Mouse (Mus musculus): ENCODE results near the gene Kcnh4. TPM values are rescaled to one million over a fixed set of nuclear protein-coding genes. Genes with fewer than 3 reads are reported as not detected.

Kcnh4 gene
- under 1 TPM; 0.61 to 0.86 TPM for polyA plus RNA-seq (2017; shearing (Covaris generic))

DNA sequence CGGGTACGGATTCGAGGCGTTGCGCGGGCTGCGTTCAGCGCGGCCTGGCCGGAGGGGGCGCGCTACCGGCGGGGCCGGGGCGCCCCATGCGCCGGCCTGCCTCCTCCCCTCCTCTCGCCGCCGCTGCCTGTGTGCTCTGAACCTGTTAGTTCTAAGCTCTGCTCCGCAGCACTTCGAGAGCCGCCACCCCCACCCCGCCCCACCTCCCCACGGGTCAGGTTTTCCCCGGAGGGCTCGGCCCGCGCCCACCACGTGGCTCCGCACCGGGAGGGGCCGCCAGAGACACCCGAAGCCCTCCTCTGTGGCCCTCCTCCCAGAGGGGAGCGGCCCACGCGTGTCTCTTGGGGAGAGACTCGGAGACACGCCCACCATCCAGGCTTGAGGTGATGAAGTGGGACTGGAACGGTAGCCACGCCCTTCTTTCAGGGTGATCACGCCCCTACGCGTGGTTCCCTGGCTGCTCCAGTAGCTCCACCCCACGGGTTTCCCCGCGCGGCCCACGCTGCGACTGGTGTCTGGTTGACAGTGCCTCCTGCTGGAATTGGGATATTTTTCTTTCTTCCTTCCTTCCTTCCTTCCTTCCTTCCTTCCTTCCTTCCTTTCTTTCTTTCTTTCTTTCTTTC is at the start of gene Kcnh4:
Gene Kcnh4, minus strand, starts transcription at position 332 of the 623 bp plus-strand sequence.

DNA sequence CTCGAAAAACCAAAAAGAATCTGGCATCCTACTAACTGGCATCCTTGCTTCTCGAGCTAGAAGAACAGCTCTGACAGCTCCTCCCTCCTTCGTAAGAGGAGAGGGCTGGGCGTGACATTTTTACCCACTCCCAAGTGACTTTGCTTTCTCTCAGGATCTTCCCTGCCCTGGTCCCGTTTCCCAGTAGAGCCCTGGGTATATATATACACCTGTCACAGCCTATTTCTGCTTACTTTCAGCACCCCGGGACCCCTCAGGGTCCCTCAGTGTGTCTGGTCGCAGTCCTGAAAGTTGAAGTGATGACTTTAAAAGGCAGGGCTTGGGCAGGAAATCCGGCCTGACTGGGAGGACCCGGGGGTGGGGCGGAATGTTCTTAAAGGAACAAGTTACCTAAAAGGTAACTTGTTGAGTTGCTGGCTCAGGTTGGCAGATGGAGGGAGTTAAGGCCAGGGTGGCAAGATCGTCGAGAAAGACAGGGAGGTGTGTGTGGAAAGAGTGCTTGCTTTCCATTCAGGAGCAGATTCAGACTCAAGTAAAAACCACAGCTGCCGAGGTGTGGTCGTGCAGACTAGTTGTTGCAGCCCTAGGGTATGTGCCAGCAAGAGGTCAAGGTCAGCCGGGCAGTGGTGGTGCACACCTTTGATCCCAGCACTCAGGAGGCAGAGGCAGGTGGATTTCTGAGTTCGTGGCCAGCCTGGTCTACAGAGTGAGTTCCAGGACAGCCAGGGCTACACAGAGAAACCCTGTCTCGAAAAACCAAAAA is 11.1 kb upstream of the Kcnh4 start, which contains the start of gene Ghdc:
Gene Ghdc, minus strand, starts transcription at position 312 of the 763 bp plus-strand sequence.

DNA sequence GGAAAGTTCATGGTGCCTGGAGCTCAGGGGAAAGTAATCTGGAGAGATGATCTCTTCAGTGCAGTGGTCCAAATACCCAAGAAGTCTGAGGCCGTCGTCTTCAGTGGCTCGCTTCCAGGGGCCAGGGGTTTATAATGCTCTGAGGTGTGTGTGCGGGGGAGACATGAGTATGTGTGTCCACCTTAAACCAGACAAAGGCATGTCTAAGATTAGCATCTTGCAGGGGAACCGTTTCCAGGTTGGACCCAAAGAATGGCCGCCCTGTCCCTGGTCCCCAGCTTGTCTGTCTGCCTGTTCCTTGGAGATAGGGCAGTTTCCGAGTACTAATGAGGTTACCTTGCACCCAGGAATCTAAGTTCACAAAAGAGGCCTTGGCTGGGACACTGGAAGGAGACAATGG is 3.1 kb upstream of the Kcnh4 start, which contains the start of gene Hcrt:
Gene Hcrt, minus strand, starts transcription at position 101 of the 400 bp plus-strand sequence.

DNA sequence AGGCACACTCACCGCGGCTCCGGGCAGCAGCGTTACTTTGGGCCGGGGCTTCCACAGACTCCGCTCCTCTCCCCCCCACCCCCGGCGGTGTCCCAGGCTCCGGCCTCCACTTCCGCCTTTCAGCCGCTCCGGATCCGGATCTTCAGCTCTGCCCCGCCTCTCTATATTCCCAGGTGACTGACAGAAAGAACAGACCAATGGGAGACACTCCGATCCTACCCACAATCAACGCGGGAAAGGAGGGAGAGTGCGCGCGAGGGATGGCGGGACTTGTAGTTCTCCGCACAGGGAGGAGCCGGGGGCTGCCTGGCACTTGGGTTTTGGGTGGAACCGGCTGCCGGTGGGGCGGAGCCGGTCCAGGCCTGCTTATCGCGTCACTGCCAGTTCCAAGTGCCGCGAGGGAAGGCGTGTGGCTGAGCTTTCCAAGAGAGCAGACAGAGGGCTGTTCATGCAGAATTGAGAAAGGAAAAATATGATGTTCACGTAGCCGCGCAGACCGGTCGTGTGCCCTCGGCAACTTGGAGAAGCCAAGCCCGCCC is 21.6 kb downstream of the Kcnh4 start, which contains the start of gene Rab5c:
Gene Rab5c, minus strand, starts transcription at position 150 of the 539 bp plus-strand sequence.

DNA sequence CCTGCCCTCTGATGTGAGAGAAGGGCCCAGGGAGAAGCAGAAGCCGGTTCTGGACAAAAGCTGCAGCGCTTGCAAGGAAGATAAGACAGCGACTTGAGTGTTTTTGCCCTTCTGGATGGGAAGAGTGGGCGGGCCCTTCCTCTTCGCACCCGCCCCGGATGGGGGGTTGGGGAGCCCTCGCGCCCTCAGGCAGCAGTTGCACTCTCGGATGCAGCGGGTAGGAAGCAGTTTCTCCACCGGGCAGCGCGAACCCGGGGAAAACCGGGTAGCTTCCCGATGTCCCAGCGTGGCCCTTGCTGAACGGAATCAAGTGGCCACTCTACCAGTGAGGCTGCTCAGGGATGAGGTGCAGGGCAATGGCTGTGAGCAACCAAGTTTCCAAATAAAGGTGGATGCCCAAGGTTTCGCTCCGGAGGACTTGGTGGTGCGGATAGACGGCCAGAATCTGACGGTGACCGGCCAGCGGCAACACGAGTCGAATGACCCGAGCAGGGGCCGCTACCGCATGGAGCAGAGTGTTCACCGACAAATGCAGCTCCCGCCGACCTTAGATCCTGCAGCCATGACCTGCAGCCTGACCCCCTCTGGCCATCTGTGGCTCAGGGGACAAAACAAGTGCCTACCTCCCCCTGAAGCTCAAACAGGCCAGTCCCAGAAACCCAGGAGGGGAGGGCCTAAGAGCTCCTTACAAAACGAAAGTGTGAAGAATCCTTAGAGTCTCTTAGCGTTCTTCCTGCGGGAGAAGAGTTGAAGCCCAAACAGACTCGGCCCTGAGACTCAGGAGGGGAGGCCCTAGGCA is 45.8 kb downstream of the Kcnh4 start, which contains the start of gene Hspb9:
Gene Hspb9, plus strand, starts transcription at position 116 of the 799 bp plus-strand sequence.

DNA sequence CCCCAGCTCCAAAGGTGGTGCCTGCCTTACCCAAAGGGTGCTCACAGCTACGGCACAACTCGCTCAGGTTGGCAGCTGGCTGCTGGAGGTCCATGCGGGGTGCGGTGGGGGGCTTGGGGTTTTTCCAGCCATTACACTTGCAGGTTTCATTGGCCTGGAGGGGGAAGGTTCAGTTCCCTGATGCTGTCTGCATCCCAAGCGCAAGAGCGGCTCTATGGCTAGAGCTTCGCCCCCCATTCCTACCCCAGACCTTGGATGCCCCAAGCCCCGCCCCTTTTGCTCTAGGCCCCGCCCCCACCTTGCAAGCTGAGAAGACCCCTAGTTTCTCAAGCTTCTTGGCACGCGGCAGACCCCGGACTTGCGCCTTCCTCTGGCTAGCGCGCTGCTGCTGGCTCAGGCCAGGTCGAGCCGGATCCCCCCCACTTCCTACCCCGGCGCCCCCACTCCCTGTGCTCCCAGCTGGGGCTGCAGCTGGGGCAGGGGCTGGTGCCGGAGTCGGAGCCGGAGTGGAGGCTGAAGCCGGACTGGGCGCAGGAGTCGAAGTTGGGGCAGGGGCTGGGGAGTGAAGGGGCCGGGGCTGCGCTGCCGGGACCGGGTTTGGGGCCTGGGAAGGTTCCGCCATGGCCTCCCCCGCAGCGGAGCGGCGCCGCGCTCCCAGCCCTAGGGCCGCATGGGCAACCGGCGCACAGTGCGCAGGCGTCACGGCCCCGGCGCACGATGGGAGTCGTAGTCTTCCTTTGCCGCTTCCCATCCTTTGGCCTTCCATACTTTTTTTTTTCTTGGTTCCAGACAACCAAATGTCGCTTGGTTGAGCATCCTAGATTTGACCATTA is 47.7 kb downstream of the Kcnh4 start, which contains the start of gene Kat2a:
Gene Kat2a, minus strand, starts transcription at position 683 of the 833 bp plus-strand sequence.

DNA sequence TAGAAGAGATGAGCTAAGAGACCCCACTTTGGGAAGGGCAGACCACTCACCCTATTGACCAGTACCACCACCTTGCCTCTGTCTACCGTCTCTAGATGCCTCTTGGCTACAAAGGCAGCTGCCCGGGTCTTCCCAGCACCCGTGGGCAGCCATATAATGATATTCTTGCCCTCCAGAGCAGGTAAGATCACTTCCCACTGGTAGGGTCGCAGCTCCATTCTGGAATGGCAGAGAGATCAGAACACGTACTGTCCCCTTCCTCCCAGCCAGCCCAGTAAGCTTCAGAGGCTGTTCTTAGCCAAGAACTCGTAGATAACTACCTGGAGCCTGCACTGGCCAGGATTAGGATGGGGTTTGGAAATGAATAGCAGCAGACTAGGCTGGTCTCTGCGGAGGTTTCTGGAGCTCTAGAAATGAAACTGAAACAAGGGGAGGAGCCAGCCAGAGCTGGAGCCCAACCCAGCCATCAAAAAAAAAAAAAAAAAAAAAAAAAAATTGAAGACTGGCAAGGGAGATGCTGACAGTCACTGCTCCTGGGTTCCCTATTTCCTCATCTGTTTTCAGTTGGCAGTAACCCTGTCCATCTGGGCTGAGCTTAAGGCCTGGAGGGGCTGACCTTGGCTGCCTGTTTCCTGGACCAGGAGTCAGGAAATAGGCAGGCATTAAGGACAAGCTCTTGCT is 55.8 kb downstream of the Kcnh4 start, which contains the start of gene Dhx58:
Gene Dhx58, minus strand, starts transcription at position 421 of the 681 bp plus-strand sequence.

DNA sequence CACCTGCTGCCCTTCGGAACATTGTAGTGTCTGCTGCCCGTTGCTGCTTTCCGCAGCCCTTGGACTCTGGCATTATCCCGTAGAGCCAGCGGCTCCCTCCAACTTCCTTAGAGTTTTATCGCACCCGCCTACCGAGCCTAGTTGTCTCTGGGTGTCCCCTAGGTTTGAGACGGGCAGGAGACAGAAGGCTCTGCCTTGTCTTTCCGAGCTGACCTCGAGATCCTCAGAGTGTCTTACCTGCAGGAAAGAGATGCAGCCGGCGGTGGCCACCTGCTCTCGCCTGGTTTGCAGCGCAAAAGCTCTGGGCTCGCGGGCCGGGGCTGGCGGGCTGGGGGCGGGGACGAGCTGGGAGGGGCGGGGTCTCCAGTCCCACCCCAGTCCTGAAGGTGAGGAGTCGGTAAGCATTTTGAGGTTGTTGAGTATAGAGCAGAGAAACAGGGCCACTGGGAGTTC is 67.6 kb downstream of the Kcnh4 start, which contains the start of gene Zfp385c:
Gene Zfp385c, minus strand, starts transcription at position 292 of the 453 bp plus-strand sequence.

Other genes with a start within 250 kb of the Kcnh4 start
- gene Acly, start 231.9 kb downstream of the Kcnh4 start, polyA plus RNA-seq (2017; shearing (Covaris generic)): 100 to 1,000 TPM; 128 to 142 TPM
- 1 to 10 TPM in 1 of 2 experiments, under 1 TPM in 1; 0.58 to 2.0 TPM for gene Ttc25, start 214.3 kb downstream of the Kcnh4 start, polyA plus RNA-seq (2017; shearing (Covaris generic))
- 100 to 1,000 TPM; 306 to 325 TPM for gene Cnp, start 185.0 kb downstream of the Kcnh4 start, polyA plus RNA-seq (2017; shearing (Covaris generic))
- gene Nkiras2, start 140.7 kb downstream of the Kcnh4 start, polyA plus RNA-seq (2017; shearing (Covaris generic)): 10 to 100 TPM; 25.2 to 36.7 TPM
- 100 to 1,000 TPM; 552 to 587 TPM for gene Dnajc7, start 139.8 kb downstream of the Kcnh4 start, polyA plus RNA-seq (2017; shearing (Covaris generic))
- gene Zfp385c, start 67.5 kb downstream of the Kcnh4 start, polyA plus RNA-seq (2017; shearing (Covaris generic)): 1 to 10 TPM in 1 of 2 experiments, under 1 TPM in 1; 0.24 to 1.2 TPM
- gene Dhx58, start 55.7 kb downstream of the Kcnh4 start, polyA plus RNA-seq (2017; shearing (Covaris generic)): 10 to 100 TPM; 13.0 to 26.1 TPM
- 10 to 100 TPM; 62.5 to 65.3 TPM for gene Kat2a, start 47.5 kb downstream of the Kcnh4 start, polyA plus RNA-seq (2017; shearing (Covaris generic))
- gene Hspb9, start 46.1 kb downstream of the Kcnh4 start, polyA plus RNA-seq (2017; shearing (Covaris generic)): under 1 TPM; 0.58 to 0.80 TPM
- gene Rab5c, start 21.7 kb downstream of the Kcnh4 start, polyA plus RNA-seq (2017; shearing (Covaris generic)): 10 to 100 TPM; 34.0 to 50.8 TPM
- gene Hcrt, start 3.0 kb upstream of the Kcnh4 start, polyA plus RNA-seq (2017; shearing (Covaris generic)): not detected
- 1 to 10 TPM; 5.0 to 6.5 TPM for gene Ghdc, start 11.0 kb upstream of the Kcnh4 start, polyA plus RNA-seq (2017; shearing (Covaris generic))
- 100 to 1,000 TPM; 119 to 160 TPM for gene Stat5b, start 90.8 kb upstream of the Kcnh4 start, polyA plus RNA-seq (2017; shearing (Covaris generic))
- gene Stat5a, start 99.4 kb upstream of the Kcnh4 start, polyA plus RNA-seq (2017; shearing (Covaris generic)): 10 to 100 TPM; 67.9 to 84.1 TPM
- gene Stat3, start 179.6 kb upstream of the Kcnh4 start, polyA plus RNA-seq (2017; shearing (Covaris generic)): 100 to 1,000 TPM; 233 to 234 TPM
- gene Cavin1, start 210.9 kb upstream of the Kcnh4 start, polyA plus RNA-seq (2017; shearing (Covaris generic)): under 1 TPM; 0.32 to 0.83 TPM
- gene Atp6v0a1, start 249.5 kb upstream of the Kcnh4 start, polyA plus RNA-seq (2017; shearing (Covaris generic)): 1 to 10 TPM; 8.9 to 9.8 TPM

Measured in inflammation-experienced regulatory T-cells (primary cell).